In genomic region chr2:19792177-19792576, GRCm38 (mm10) we compare ENCODE assay signal across 19 mouse cellular contexts.
A peak's percentile ranks its signal among the peaks of the same experiment; 100 is the strongest.
DNase-seq lines count a peak whose midpoint lies in the region; ATAC-seq lines count a peak whose summit lies in the region.
"Had no signal": no experiment of that assay in that cellular context is flagged by ENCODE, and none has a peak within 500 bp of the region (broad histone marks: within the 10 kb centered on the region; RNA-seq: fewer than 3 reads in every experiment).

No protein-coding gene starts in this region.

- no peak overlapping the region for H3K4me2 ChIP-seq in kidney, embryonic 14.5 days (replicated peaks; ENCODE audit: low read depth, low read length)
- no peak overlapping the region for H3K4me2 ChIP-seq in kidney, embryonic 16.5 days (replicated peaks; ENCODE audit: low read depth, low read length)
- no peak overlapping the region for H3K4me2 ChIP-seq in forebrain, embryonic 14.5 days (ENCODE audit: low read length)
- H3K4me2 ChIP-seq: embryonic facial prominence, embryonic 13.5 days; forebrain, embryonic 13.5 days had no signal

- no peaks in the 10 kb centered on the region for H3K27me3 ChIP-seq in kidney, embryonic 14.5 days (ENCODE audit: control insufficient read depth, insufficient read depth, low read length)
- H3K27me3 ChIP-seq in kidney, embryonic 16.5 days (ENCODE audit: insufficient read depth, low read length) = no peaks in the 10 kb centered on the region
- no peaks in the 10 kb centered on the region for H3K27me3 ChIP-seq in forebrain, embryonic 14.5 days (replicated peaks; ENCODE audit: control insufficient read depth, insufficient read depth, low read length)
- H3K27me3 ChIP-seq: embryonic facial prominence, embryonic 13.5 days; forebrain, embryonic 13.5 days had no signal

- peak; percentile 55; the same call in 1 of the 2 replicates for ATAC-seq in kidney, embryonic 14.5 days (ENCODE audit: low FRiP score, low TSS enrichment)
- peak; percentile 51; the same call in 1 of the 2 replicates for ATAC-seq in kidney, embryonic 16.5 days (ENCODE audit: low FRiP score, low TSS enrichment)
- no peak for ATAC-seq in forebrain, embryonic 14.5 days
- ATAC-seq: activated CD4-positive, CD25-positive, alpha-beta regulatory T cell, adult 4 months; forebrain, embryonic 13.5 days; forebrain, embryonic 16.5 days had no signal

- H3K9ac ChIP-seq in kidney, embryonic 14.5 days (ENCODE audit: low read depth, low read length) = no peak overlapping the region
- no peak overlapping the region for H3K9ac ChIP-seq in kidney, embryonic 16.5 days (replicated peaks; ENCODE audit: low read length)
- no peak overlapping the region for H3K9ac ChIP-seq in forebrain, embryonic 14.5 days (ENCODE audit: low read length)
- H3K9ac ChIP-seq: embryonic facial prominence, embryonic 13.5 days; forebrain, embryonic 13.5 days had no signal

- H3K9me3 ChIP-seq in kidney, embryonic 14.5 days (ENCODE audit: control insufficient read depth, low read length) = no peaks in the 10 kb centered on the region
- H3K9me3 ChIP-seq in kidney, embryonic 16.5 days (ENCODE audit: low read length) = no peaks in the 10 kb centered on the region
- H3K9me3 ChIP-seq in forebrain, embryonic 14.5 days (replicated peaks; ENCODE audit: control insufficient read depth, low read length) = no peaks in the 10 kb centered on the region
- H3K9me3 ChIP-seq: embryonic facial prominence, embryonic 13.5 days; forebrain, embryonic 13.5 days had no signal

- H3K4me3 ChIP-seq in kidney, embryonic 14.5 days (ENCODE audit: low read length) = no peak overlapping the region
- H3K4me3 ChIP-seq in kidney, embryonic 16.5 days (ENCODE audit: low read length) = no peak overlapping the region
- H3K4me3 ChIP-seq in forebrain, embryonic 14.5 days (ENCODE audit: low read depth, low read length) = no peak overlapping the region
- H3K4me3 ChIP-seq: embryonic facial prominence, embryonic 13.5 days; forebrain, embryonic 13.5 days had no signal

- no peak for DNase-seq in kidney, postnatal 25 days
- no peak for DNase-seq in kidney, postnatal 10 days
- DNase-seq in ovary, postnatal 14 days (ENCODE audit: low spot score) = peak; percentile 2
- no peak for DNase-seq in ovary, postnatal 10 days (ENCODE audit: low spot score)
- DNase-seq in forebrain, embryonic 14.5 days (ENCODE audit: low spot score) = no peak
- DNase-seq: adrenal gland, adult 8-10 months; adrenal gland, postnatal 14 days; adrenal gland, postnatal 36 days; cerebellum, adult 11-12 months; cerebellum, adult 2 months; cerebellum, adult 9-10 months; cerebellum, postnatal 10 days; cerebellum, postnatal 25 days had no signal

- H3K36me3 ChIP-seq in kidney, embryonic 14.5 days (ENCODE audit: control insufficient read depth, insufficient read depth, low read length) = no peaks in the 10 kb centered on the region
- H3K36me3 ChIP-seq in kidney, embryonic 16.5 days (ENCODE audit: insufficient read depth, low read length) = no peaks in the 10 kb centered on the region
- H3K36me3 ChIP-seq in forebrain, embryonic 14.5 days (ENCODE audit: control insufficient read depth, insufficient read depth, low read length) = no peaks in the 10 kb centered on the region
- H3K36me3 ChIP-seq: embryonic facial prominence, embryonic 13.5 days had no signal

- WGBS in kidney, embryonic 14.5 days = 20% methylated on average over 6 of the region's 6 CpGs
- 19% methylated on average over 6 of the region's 6 CpGs for WGBS in kidney, embryonic 16.5 days
- WGBS in forebrain, embryonic 14.5 days = 76% methylated on average over 6 of the region's 6 CpGs

- H3K27ac ChIP-seq in kidney, embryonic 14.5 days (ENCODE audit: low read depth, low read length) = no peak overlapping the region
- H3K27ac ChIP-seq in kidney, embryonic 16.5 days (ENCODE audit: low read length) = no peak overlapping the region
- H3K27ac ChIP-seq in forebrain, embryonic 14.5 days (ENCODE audit: low read depth, low read length) = no peak overlapping the region
- H3K27ac ChIP-seq: embryonic facial prominence, embryonic 13.5 days; forebrain, embryonic 13.5 days had no signal

- no peaks in the 10 kb centered on the region for H3K4me1 ChIP-seq in kidney, embryonic 14.5 days (ENCODE audit: control insufficient read depth, insufficient read depth, low read length)
- 0 out of 2 replicates have a peak, but pooled peaks cover 5% of the 10 kb centered on the region for H3K4me1 ChIP-seq in kidney, embryonic 16.5 days (ENCODE audit: insufficient read depth, low read length)
- no peaks in the 10 kb centered on the region for H3K4me1 ChIP-seq in forebrain, embryonic 14.5 days (ENCODE audit: control insufficient read depth, insufficient read depth, low read length)
- H3K4me1 ChIP-seq: embryonic facial prominence, embryonic 13.5 days; forebrain, embryonic 13.5 days had no signal
